Mouse (Mus musculus): ENCODE results near the gene Nradd.

Gene Nradd

GRCm38 (mm10) chr9:110624361-110625166 lies at the start of gene Nradd:
Gene Nradd, minus strand, starts transcription at chr9:110624452.
- DNase-seq (ENCODE audit: low spot score) = peak; percentile 89

GRCm38 (mm10) chr9:110673107-110673752 lies 49.0 kb upstream of the Nradd start:
- DNase-seq (ENCODE audit: low spot score) = no peak

- peak; percentile 45 for DNase-seq (ENCODE audit: low spot score)
Measured at GRCm38 (mm10) chr9:110672462-110673106, 48.3 kb upstream of the Nradd start.

- DNase-seq (ENCODE audit: low spot score) = no peak
Measured at GRCm38 (mm10) chr9:110669785-110670184, 45.5 kb upstream of the Nradd start.

- no peak for DNase-seq (ENCODE audit: low spot score)
Measured at GRCm38 (mm10) chr9:110668601-110669293, 44.5 kb upstream of the Nradd start.

GRCm38 (mm10) chr9:110667219-110667836 lies 43.1 kb upstream of the Nradd start:
- peak; percentile 37 for DNase-seq (ENCODE audit: low spot score)

- no peak for DNase-seq (ENCODE audit: low spot score)
Measured at GRCm38 (mm10) chr9:110666374-110666773, 42.1 kb upstream of the Nradd start.

- no peak for DNase-seq (ENCODE audit: low spot score)
Measured at GRCm38 (mm10) chr9:110665912-110666311, 41.7 kb upstream of the Nradd start.

- no peak for DNase-seq (ENCODE audit: low spot score)
Measured at GRCm38 (mm10) chr9:110662844-110663243, 38.6 kb upstream of the Nradd start.

- no peak for DNase-seq (ENCODE audit: low spot score)
Measured at GRCm38 (mm10) chr9:110660856-110661612, 36.8 kb upstream of the Nradd start.

- no peak for DNase-seq (ENCODE audit: low spot score)
Measured at GRCm38 (mm10) chr9:110660208-110660607, 36.0 kb upstream of the Nradd start.

- no peak for DNase-seq (ENCODE audit: low spot score)
Measured at GRCm38 (mm10) chr9:110659521-110659920, 35.3 kb upstream of the Nradd start.

- DNase-seq (ENCODE audit: low spot score) = no peak
Measured at GRCm38 (mm10) chr9:110657474-110658078, 33.3 kb upstream of the Nradd start.

- peak; percentile 96 for DNase-seq (ENCODE audit: low spot score)
Measured at GRCm38 (mm10) chr9:110656249-110657221, 32.3 kb upstream of the Nradd start, which contains the start of gene Ccdc12. Gene Ccdc12, plus strand, starts transcription at chr9:110656503.

- DNase-seq (ENCODE audit: low spot score) = no peak
Measured at GRCm38 (mm10) chr9:110655651-110656007, 31.4 kb upstream of the Nradd start.

- no peak for DNase-seq (ENCODE audit: low spot score)
Measured at GRCm38 (mm10) chr9:110654726-110655650, 30.7 kb upstream of the Nradd start.

- DNase-seq (ENCODE audit: low spot score) = peak; percentile 92
Measured at GRCm38 (mm10) chr9:110653655-110654461, 29.6 kb upstream of the Nradd start, which contains the start of gene Nbeal2. Gene Nbeal2, minus strand, starts transcription at chr9:110654161.
